Mouse (Mus musculus): Measurements from ENCODE around the gene Ptma.
A peak's percentile ranks its signal among the peaks of the same experiment; 100 is the strongest.
"Not testable (repeated sequence)": the region's sequence is repeated elsewhere in the genome, so short reads cannot be mapped to it uniquely, and the experiment has no call there.

Gene Ptma

DNA sequence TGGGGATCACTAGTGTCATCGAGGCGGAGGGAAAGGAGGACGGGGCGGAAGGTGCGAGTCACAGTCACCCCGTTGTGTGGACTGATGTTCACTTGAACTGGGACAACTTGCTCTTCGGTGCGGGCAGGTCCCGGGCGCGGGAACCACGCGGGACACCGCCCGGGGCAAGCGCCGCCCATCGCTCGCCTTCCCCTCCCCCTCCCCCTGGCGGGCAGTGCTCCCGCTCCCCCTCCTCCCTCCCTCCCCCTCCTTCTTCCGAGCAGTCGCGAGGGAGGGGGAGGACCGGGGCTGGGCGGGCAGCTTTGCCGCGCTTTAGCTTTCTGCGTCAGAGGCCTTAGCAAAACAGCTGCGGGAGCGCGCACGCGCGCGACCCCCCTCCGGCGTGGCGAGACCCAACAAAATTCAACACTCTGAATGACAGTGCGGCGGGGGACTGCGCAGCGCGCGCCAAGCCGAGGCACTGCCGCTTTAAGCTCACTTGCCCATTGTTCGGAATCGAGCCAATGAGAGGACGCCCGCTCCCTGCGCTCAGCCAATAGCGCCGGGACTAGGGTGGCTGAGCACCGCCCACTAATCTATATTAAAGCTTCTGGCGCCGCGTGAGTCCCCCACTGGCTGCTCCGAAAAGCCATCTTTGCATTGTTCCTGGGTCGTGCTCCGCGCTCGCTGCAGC lies at the start of gene Ptma:
Ptma (plus strand) TSS at position 611 of the 673 bp plus-strand sequence.
- DNase-seq (ENCODE audit: low read depth) = peak; percentile 100

DNA sequence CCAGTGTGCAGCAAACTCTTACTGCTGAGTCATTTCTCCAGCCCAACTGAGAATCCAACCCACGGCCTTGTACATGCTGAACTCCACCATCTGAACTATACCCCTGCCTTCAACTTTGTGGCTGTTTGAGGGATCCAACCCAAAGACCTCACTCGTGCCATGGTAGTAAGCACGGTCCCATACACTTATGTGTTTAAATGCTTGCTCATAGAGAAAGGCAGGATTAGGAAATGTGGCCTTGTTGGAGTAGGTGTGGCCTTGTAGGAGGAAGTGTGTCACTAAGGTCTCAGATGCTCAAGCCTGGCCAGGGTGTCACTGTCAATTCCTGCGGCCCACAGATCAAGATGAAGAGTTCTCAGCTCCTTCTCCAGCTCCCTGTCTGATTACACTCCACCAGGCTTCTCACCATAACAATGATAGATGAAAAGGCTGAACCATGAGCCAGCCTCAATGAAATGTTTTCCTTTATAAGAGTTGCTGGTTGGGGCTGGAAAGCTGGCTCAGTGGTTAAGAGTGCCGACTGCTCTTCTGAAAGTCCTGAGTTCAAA lies 48.7 kb upstream of the Ptma start:
- DNase-seq (ENCODE audit: low read depth) = no peak

DNA sequence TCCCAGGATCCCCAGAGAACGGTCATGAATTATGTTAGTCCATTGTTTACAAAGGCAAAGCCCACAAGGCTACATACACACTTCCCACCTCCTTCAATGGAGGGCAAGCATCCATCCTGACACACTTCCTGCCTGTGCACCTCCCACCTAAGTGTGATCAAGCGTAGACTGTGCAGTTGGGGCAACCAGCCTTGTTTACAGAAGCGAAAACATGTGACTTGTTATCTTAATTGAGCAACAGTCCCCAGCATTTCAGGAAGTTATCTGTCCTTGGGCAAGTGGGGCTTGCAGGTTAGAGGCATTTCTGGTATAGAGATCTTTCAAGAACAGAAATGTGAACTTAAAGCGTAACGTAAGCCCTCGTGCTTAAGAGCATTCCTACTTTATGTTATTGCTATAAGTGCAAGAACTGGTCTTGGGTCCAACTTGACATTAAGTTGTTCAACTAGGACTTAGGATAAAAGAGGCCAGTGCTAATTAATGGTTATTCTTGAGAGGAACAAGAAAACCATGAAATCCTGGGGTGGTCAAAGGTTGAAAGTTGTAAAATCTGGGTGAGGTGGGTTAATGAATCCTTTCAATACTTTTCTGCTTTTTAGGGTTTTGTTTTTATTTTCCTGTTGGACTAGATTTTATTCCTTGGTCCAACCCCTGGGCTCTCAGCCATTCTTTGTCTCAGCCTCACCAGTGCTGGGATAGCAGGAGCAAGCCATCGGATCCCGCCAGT lies 47.3 kb upstream of the Ptma start:
- no peak for DNase-seq (ENCODE audit: low read depth)

DNA sequence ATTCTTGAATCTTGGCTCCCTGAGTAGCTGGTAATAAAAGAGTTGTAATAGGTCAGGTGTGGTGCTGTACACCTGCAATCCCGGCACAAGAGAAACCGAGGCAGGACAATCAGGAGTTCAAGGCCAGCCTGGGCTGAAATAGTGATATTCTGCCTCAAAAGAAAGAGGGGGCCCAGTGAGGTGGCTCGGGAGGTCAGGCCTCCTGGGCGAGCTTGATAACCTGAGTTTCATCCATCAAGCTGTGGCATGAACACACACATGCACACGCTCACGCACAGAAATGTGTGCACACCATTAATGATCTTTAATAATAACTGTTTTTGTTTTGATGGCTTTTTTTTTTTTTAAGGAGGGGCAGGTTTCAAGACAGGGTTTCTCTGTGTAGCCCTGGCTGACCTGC lies 46.2 kb upstream of the Ptma start:
- no peak for DNase-seq (ENCODE audit: low read depth)

DNA sequence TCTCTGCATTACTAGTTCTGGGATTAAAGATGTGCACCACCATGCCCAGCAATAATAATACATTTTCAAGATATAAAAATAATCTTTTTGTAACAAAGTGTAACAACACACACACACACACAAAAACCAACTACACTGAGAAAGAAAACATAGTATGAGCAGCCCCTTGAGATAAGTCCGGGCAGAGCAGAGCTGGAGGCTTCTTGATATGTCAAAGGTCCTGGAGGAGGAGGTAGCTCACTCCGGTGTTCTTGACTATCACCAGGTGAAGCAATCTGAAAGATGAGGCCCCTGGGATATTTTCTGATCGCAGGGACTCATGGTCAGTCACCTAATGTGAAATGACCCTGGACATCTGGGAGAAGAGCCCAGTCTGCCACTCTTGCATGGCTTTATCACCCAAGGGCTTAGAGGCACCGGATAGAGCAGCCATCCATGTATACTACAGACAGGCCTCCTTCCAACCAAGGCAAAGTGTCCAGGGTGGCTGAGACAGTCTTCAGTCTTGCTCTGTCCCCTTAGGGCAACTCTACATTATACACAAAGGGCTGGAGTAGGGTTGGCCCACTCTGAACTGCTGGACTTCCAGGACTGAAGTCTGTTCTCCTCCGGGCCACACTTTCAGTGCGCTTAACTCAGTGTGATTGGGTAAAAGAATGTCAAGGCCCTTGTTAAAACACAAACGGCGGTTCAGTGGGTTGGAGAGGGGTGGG lies 45.6 kb upstream of the Ptma start:
- DNase-seq (ENCODE audit: low read depth) = no peak

DNA sequence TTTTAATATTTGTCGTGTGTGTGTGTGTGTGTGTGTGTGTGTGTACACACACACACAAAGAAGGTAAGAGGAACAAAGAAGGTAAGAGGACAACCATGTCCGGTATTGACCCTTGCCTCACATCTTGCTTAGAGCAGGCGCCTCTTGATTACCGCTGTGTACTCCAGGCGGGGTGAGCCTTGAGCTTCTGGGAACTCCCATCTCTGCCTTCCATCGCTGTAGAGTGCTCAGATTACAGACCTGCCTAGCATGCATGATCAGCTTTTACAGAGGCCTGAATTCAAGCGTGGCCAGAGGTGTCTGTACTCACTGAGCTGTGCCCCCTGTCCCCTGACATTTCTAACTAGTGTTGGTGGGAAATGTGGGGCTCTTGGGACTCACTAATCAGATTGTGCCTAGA lies 45.1 kb upstream of the Ptma start:
- no peak for DNase-seq (ENCODE audit: low read depth)

DNA sequence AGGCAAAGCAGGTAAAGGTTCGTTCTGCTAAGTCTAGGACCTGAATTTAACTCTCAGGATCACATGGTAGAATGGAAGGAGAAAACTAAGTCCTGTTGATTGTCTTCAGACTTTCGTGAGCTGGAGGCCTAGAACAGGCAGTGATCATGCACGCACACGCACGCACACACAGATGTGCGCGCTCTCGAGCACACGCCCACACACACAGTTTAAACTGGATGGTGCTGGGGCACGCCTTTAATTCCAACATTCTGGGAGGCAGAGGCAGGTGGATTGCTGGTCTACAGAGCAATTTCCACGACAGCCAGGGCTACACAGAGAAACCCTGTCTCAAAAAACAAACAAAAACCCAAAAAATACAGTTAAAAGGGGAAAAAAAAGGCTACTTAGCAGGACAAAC lies 44.2 kb upstream of the Ptma start:
- DNase-seq (ENCODE audit: low read depth) = no peak

DNA sequence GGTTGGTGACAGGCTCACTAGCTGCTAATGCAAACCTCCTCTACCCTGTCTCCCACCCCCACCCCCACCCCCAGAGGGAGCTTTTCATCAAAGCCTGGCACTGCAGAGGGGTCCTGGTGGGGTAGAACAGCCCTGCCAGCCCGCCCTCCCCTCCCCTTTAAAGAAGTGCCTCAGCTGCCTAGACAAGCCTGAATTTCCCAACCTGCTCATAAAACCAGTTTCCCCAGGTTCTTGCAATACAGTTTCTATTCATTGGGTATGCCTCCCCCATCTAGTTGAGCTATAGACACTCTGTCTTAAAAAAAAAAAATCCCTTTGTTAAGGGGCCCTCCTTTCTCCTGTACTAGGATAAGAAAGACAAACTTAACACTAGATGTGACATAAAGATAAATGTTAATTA lies 43.8 kb upstream of the Ptma start:
- DNase-seq (ENCODE audit: low read depth) = no peak

DNA sequence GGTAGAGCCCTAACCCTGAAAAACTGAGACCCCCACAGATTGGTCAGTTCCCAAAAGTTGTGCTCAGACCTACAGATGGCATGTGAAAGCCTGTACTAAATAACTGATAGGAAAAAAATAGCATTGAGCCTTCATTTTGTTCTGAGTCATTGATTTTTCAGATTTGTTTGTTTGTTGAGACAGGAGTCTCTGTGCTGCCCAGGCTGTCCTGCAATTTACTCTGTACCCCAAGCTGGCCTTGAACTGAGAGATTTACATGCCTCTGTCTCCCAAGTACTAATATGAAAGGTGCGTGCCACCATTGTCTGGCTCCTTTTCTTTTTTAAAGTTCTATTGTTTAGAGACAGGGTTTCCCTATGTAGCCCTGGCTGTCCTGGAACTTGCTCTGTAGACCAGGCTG lies 41.2 kb upstream of the Ptma start:
- DNase-seq (ENCODE audit: low read depth) = no peak

DNA sequence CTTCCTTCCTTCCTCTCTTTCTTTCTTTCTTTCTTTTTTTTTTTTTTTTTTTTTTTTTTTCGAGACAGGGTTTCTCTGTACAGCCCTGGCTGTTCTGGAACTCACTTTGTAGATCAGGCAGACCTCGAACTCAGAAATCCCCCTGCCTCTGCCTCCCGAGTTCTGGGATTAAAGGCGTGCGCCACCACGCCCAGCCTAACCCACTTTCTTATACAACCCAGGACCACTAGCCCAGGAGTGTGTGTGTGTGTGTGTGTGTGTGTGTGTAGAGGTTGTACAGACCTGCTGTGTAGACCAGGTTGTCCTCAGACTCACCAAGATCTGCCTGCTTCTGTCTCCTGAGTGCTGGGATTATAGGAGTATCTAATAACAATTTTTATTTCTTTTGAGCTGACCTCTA lies 40.7 kb upstream of the Ptma start:
- DNase-seq (ENCODE audit: low read depth) = not testable (repeated sequence)

DNA sequence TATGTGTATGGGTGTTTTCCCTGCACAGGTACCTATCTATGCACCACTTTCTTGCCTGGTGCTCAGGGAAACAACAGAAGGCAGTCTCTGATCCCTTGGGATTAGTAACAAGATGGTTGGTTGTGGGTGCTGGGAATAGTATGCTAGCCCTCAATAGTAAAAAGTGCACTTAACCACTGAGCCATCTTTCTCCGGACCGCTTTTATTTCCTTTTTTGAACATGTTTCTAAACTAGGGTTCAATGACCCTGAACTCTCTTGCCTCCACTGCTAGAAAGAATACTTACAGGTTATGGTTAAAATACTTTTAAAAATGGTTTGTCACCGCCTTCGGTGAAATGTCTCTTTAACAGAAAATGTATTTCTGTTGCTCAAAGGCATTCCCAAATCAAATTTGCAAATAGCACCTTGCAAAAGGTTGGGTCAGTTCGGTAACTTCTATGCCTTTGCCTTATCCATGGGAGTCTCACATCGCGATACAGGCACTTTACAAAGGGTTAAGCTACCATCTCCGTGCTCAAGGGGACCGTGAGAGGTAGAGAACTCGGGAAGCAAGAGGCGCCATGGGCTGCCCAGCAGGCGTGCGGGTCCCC lies 39.7 kb upstream of the Ptma start:
- DNase-seq (ENCODE audit: low read depth) = no peak

DNA sequence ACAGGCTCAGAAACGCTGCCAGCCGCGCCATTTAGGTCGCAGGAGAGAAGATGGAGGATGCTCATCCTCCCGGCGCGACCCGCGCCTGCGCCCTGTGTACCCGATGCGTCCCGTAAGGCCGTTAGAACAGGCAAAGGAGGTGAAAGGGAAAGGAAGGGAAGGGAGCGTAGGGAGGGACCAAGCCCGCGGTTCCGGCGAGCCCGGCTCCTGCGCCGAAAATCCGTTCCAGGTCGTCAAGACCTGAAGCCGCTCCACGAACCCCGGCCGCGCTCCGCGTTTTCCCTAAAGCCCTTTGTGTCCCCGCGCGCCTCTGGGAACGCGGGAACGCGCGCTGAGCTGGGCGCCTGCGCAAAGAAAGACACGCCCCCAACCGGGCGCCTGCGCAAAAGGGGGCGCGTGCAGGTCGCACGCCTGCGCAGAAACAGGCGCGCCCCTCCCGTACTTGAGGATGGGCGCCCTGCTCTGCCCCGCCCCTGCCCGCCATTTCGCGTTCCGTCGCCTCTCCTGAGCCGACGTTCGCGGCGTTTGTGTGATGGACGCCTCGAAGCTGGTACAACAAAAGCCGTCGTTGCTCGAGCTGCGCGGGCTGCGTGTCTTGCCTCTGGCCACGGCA lies 39.1 kb upstream of the Ptma start:
- peak; percentile 100 for DNase-seq (ENCODE audit: low read depth)

DNA sequence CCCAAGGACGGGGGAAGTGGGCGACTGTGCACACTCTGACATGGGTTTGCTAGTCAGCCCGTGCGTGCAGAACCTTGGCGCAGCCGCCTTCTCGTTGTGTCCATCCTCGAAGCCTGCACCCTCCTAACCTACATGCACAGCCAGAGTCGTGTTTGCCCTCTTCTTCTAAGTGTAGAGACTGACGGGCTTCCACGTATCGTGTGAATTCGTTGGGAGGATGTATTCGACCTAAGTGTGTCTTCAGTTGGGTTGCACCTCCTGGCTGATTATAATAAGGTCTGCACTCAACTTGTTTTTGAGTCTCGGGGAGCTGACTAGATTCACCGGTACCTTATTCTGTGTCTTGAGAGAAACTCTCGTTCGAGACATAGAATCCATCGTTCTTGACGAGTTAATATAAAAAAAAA lies 38.6 kb upstream of the Ptma start:
- DNase-seq (ENCODE audit: low read depth) = no peak

DNA sequence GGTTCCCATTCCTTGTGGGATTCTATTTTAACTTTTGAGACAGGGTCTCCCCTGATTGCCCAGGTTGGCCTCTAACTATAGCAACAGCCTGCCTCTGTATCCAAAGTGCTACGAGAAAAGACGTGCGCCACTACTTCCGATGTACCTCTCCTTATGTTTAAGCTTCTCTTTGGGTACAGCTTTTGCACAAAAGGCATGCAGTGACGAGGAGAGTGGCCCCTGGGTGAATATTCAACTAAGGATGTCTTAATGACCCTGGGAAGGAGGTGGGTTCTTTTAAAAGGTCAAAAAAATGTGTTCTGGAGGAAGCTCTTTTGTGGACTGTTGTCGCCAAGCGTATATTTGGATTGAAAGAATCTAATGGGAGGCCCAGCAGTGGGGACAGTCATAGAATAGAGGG lies 38.2 kb upstream of the Ptma start:
- no peak for DNase-seq (ENCODE audit: low read depth)

DNA sequence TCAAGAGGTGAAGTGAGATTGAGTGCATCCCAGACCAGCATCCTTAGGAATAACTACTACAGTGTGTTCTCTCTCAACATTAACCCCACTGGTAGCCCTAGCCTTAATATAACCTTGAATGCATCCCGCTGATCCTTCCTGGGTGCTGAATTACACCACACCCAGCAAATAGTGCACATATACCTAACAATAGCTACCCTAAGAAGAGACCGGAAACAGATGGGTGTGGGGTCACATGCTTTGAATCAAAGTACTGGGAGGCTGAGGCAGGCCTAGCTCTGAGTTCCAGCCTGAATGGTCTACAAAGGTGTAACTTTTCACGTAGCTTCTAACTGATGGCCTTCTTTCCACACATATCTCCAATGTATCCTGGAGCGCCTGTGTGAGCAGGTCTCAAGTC lies 37.8 kb upstream of the Ptma start:
- DNase-seq (ENCODE audit: low read depth) = no peak

DNA sequence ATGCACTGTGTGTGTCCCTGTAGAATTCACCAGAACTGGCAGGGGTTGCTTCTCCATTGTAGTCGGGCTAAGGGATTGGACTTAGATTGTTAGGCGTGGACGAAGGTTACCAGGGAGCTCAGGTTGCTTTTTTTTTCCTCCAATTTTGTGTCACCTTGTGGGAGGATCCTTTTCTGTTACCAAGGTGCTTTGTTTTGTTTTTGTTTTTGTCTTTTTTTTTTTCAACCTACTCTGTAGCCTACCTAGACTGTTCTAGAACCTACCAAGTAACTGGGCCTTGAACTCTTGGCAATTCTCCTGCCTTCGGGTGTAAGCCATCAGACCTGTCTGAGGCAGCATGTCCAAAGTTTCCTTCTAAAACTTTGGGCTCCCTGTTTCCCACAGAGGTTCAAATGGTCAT lies 36.6 kb upstream of the Ptma start:
- DNase-seq (ENCODE audit: low read depth) = no peak

DNA sequence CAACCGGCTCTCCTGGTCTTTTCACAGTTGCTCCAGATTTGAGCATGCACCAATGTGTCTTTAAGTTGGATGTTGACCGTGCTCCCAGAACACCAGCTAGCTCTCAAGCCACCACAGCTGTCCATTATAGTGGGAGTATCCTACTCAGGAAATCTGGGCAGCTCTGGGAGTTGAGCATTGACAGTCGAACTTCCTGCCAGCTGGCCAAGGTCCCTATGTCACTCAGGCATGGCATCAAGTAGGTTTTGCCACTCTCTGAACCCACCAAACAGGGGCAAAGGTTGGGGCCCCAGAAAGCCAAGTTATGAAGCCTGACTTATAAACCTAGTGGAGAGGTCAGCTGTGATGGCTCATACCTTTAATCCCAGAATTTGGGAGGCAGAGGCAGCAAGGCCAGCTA lies 35.8 kb upstream of the Ptma start:
- no peak for DNase-seq (ENCODE audit: low read depth)

DNA sequence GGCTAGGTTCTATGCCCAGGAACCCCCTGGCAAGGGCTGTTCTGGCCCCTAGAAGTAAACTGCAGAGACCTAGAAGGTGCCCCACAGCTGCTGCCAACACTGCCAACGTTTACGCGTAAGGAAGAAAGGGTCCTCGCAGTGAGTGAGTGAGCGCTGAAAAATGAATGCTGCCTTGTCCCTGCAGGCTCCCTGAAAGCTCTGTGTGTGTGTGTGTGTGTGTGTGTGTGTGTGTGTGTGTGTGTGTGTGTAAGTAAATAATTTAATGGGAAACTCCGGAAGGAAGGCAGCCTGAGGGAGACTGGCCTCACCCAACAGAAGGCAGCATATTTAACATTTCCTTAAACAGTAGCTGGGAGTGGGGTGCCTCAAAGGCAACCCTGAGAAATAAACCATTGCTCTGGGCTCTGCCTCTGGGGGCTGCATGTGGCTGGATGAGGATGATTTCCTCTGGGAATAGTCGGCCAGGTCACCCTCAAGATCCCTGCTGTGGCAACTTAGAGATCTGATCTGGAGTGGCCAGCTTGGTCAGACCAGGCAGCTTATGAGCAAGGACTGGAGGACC lies 34.9 kb upstream of the Ptma start:
- DNase-seq (ENCODE audit: low read depth) = no peak

DNA sequence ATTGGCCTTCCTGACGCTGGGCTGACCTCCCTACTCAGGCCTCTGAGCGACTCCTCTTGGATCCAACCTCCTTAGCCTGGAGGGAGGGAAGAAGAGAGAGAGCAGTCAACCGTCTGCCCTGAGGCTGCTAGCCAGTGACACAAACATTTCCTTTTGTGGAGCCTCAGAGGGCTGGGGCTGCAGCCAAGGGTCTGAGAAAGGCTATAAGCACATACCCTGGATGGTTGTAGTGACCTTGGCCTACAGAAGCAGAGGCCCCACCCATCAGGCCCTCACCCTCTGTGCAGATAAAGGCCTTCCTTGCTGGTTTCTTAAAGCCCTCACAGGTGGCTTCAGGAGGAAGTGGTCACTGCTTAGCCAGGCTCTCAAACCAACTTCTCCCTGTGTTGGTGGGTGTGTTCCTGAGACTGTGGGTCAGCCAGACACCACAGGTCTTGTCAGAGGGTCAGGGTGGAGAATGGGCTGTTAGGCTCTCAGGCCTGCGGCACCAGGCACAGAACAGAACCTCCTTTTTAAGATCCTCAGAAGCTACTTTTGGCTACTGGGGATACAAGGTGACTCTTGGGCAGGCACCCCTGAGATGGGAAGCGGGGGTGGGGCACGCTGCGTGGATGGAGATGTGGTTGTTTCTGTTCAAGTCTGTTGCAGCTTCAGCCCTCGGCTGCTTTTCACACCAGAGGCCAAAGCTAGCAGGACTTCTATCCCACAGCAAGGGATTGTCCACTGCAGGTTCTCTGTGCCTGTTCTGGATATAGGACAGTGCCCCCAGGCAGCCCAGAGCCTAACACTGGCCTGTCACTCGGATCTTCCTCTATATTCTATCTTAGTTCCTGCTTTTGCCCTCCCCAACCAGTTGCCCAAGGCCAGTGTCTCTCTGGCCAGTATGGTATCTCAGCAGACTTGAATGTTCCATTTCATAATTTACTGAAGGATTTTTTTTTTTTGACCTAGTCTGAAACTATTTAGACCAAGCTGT lies 34.1 kb upstream of the Ptma start:
- DNase-seq (ENCODE audit: low read depth) = peak; percentile 75

DNA sequence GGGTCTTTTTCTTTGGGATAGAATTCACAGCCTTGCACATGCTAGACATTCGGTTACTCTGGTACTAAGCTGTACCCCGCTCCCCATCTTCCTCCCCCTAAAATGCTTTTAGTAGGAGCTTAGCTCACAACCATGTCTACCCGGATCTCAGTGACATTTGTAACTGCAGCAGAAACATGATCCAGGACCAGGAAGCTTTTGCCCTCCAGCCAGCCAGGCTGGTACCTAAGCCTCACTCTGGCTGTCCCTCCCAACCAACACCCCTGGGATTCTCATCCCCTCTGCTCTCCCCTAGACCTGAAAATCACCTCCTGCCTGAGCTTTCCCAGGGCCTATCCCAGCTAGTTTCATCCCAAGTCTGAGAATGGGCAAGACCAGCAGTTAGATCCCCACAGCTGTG lies 32.7 kb upstream of the Ptma start:
- DNase-seq (ENCODE audit: low read depth) = no peak

DNA sequence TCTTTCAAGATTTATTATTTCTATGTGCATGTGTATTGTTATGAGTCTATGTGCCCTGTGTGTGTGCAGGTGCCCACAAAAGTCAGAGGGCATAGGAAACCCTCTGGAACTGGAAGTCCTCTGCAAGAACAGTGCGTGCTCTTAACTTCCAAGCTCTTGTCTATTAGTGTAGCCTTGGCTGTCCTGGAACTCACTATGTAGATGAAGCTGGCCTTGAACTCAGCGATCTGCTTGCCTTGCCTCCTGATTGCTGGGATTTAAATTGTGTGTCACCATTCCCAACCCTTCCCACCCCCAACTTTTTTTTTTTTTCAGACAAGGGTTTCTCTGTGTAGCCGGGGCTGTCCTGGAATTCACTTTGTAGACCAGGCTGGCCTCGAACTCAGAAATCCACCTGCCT lies 30.2 kb upstream of the Ptma start:
- DNase-seq (ENCODE audit: low read depth) = no peak
